Mouse (Mus musculus): ENCODE data around the gene Fndc11. TPM values are rescaled to one million over a fixed set of nuclear protein-coding genes. Genes with fewer than 3 reads are reported as not detected.
A peak's percentile ranks its signal among the peaks of the same experiment; 100 is the strongest.

The Fndc11 gene
- polyA plus RNA-seq, 1 experiment from 2014 or later = 0.14 TPM

DNA sequence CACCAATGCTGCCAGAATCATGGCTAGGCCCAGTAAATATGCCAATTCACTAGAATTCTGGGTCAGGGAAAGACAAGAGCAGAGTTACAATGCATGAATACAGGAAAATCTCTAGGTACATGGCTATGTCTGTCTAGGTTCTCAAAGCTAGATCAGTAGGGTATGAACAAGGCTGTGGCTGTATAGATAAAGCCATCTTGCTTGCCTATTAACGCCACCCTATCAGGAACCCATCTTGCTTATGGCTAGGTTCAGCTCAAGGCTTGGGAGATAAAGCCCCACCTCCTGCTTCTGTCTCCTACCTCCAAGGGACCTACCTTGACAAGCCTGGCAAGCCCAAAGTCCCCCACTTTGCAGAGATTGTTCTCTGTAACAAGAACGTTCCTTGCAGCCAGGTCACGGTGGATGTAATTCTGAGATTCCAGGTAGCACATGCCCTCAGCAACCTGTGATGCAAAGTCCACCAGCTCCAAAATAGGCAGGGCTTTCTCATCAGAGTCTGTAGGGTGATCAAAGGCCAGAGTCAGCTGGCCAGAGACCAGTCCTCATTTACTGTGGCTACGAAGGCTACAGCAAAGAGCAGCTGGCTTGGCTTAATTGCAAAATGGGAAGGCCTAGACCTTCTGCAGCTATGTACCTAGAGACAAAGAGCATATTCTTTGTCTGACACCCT, 23.0 kb upstream of the Fndc11 start:
- Histone ChIP-seq H3K4me2 (no peak overlapping the region), H3K36me3 (no peaks in the 10 kb centered on the region), H3K4me3 (no peak overlapping the region), H3K4me1 (no peaks in the 10 kb centered on the region), H3K27ac (no peak overlapping the region), H3K9ac (no peak overlapping the region), H3K27me3 (no peaks in the 10 kb centered on the region), H3K9me3 (no peaks in the 10 kb centered on the region)
- WGBS = 79% methylated on average over 4 of the region's 4 CpGs
- no peak for ATAC-seq (ENCODE audit: insufficient number of reproducible peaks, low FRiP score, low TSS enrichment, low read depth)

DNA sequence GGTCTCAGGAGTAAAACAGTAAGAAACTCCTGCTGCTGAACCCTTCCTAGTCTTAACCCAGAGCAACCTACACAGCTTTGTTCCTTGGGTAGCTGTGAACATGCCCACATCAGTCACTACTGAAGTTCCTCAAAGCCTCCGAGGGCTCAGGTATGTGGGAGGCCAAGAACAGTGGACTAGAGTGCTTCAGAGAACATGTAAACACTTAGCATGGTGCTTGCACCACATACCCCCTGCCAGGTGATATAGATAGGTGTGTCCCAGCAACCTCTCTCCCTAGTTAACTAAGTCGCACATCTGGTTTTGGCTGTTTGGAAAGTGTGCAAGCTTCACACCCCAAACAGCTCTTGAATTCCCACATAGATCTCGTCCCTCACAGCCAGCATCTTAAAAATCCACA, 18.2 kb upstream of the Fndc11 start:
- no peak for ATAC-seq (ENCODE audit: insufficient number of reproducible peaks, low FRiP score, low TSS enrichment, low read depth)
- H3K27ac ChIP-seq = no peak overlapping the region
- no peak overlapping the region for H3K9ac ChIP-seq
- no peaks in the 10 kb centered on the region for H3K9me3 ChIP-seq
- no peak overlapping the region for H3K4me3 ChIP-seq
- no peaks in the 10 kb centered on the region for H3K4me1 ChIP-seq
- WGBS = 56% methylated on average over 3 of the region's 3 CpGs
- no peaks in the 10 kb centered on the region for H3K27me3 ChIP-seq
- no peak overlapping the region for H3K4me2 ChIP-seq
- H3K36me3 ChIP-seq = no peaks in the 10 kb centered on the region

DNA sequence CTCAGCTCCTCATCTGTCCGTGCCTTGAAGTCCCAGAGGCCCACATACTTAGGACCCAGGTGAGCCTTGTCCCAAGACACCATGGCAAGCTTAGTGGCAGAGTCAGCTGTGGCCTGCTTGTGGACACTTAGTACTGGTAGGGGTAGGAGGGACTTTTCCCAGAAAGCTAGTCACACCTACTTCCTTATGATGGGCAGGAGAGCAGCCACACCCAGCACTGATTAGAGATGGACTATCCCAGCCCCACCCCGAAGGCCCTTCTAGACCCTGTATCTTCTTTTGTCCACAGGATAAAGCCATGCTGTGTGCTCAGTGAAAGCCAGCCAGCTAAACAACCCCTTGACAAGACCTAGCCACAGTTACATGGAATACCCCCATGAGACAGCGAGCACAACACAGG, 17.4 kb upstream of the Fndc11 start, which contains the start of gene Ptk6:
Gene Ptk6 (minus strand): TSS at position 368 of the 400 bp plus-strand sequence.
- Histone ChIP-seq H3K27me3 (no peaks in the 10 kb centered on the region), H3K9me3 (no peaks in the 10 kb centered on the region), H3K36me3 (no peaks in the 10 kb centered on the region), H3K4me1 (no peaks in the 10 kb centered on the region), H3K9ac (no peak within 1 kb of the TSS), H3K4me2 (no peak within 1 kb of the TSS), H3K27ac (no peak within 1 kb of the TSS), H3K4me3 (no peak within 1 kb of the TSS)
- 79% methylated on average over 3 of the region's 3 CpGs for WGBS
- no peak for ATAC-seq (ENCODE audit: insufficient number of reproducible peaks, low FRiP score, low TSS enrichment, low read depth)

DNA sequence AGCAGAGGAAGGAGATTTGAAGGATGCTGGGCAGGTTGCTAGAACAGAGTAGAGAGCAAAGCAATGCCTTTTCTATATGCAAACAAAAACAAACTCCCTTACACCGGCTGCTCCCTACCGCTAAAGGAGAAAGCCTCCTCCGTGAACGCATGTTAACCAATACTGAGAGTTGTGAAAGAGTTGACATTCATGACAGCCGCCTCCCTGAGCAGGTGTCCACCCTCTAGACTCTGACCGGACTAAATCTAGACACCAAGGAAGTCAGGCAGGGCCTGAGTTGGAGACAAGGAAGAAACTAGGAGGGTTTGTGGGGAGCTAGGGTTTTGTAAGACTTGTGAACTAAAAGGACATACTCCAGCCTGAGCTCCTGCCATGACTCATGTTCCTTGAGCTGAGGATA, 16.9 kb upstream of the Fndc11 start:
- ATAC-seq (ENCODE audit: insufficient number of reproducible peaks, low FRiP score, low TSS enrichment, low read depth) = no peak
- no peak overlapping the region for H3K4me3 ChIP-seq
- no peaks in the 10 kb centered on the region for H3K36me3 ChIP-seq
- no peaks in the 10 kb centered on the region for H3K4me1 ChIP-seq
- H3K4me2 ChIP-seq = no peak overlapping the region
- H3K9ac ChIP-seq = no peak overlapping the region
- H3K9me3 ChIP-seq = no peaks in the 10 kb centered on the region
- WGBS = 81% methylated on average over 6 of the region's 6 CpGs
- no peaks in the 10 kb centered on the region for H3K27me3 ChIP-seq
- H3K27ac ChIP-seq = no peak overlapping the region

DNA sequence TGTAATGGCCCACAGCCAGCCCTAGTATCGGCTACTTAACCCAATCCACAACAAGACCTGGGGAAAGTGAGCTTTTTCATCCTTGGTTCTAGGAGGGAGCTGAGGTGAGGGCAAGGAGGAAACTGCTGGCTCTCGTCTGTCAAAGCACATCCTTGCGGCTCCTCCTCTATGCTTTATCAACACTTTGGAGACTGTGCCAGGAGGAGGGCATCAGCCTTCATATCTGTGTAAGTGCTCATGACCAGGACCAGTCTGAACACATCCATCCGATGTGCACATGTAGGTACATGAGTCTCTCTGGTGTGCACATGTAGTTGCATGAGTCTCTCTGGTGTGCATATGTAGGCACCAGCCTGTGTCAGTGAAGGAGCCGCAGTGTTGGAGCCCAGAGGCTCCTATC, 14.1 kb upstream of the Fndc11 start:
- Histone ChIP-seq H3K9me3 (no peaks in the 10 kb centered on the region), H3K4me3 (no peak overlapping the region), H3K27me3 (0 out of 2 replicates have a peak, but pooled peaks cover 3% of the 10 kb centered on the region), H3K36me3 (no peaks in the 10 kb centered on the region), H3K9ac (no peak overlapping the region), H3K4me2 (no peak overlapping the region), H3K4me1 (no peaks in the 10 kb centered on the region), H3K27ac (no peak overlapping the region)
- 81% methylated on average over 5 of the region's 5 CpGs for WGBS
- ATAC-seq (ENCODE audit: insufficient number of reproducible peaks, low FRiP score, low TSS enrichment, low read depth) = no peak

DNA sequence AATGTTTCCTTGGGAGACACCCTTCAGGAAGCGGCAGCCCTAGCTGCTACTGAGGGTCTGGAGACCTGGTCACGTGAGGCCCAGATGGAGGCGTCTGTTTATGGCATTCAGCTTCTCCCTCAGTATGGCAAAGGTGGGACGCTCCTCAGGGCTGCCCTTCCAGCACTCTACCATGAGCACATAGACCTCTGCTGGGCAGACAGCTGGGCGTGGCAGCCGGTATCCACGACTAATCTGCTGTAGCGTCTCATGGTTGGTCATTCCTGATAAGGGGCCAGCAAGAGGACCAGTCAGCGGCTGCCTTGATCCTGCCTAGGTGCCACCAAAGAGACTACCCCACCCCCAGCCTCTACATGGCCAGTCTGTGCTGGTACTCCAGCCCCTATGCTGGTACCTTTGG, 13.7 kb upstream of the Fndc11 start:
- Histone ChIP-seq H3K4me2 (no peak overlapping the region), H3K27ac (no peak overlapping the region), H3K27me3 (peaks cover 6% of the 10 kb centered on the region), H3K4me3 (no peak overlapping the region), H3K9me3 (no peaks in the 10 kb centered on the region), H3K9ac (no peak overlapping the region), H3K4me1 (no peaks in the 10 kb centered on the region), H3K36me3 (no peaks in the 10 kb centered on the region)
- WGBS = 78% methylated on average over 9 of the region's 9 CpGs
- ATAC-seq (ENCODE audit: insufficient number of reproducible peaks, low FRiP score, low TSS enrichment, low read depth) = no peak

DNA sequence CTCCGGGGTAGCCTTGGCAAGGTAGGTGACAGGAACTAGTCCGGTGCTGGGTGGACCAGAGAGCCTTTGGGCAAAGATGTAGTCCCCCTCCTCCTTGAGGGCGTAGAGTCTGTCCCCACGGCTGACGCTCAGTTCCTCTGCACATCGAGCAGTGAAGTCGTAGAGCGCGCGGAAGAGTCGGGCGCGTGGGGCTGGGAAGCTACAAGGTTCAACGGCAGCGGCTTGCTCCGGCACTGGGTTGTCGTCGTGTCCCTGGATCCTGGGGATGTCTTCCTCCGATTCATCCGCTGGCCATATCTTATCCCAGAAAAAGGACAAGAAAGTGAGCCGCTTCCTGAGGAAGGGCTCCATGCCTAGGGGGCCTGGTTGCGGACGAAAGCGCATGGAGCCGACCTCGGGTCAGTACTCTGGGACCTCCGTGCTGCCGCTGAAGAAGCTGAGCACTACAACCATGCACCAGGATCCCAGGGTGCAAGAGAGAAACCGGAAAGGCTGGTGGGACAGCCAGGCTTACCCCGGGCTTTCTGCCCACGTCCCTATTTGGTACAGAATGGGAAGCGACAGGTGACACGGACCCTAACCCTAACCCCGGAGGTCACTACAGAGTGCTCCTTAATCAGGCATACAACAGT, 7.3 kb upstream of the Fndc11 start:
- H3K27me3 ChIP-seq = peaks cover 39% of the 10 kb centered on the region
- no peaks in the 10 kb centered on the region for H3K9me3 ChIP-seq
- no peak for ATAC-seq (ENCODE audit: insufficient number of reproducible peaks, low FRiP score, low TSS enrichment, low read depth)
- no peaks in the 10 kb centered on the region for H3K36me3 ChIP-seq
- WGBS = 3% methylated on average over 34 of the region's 34 CpGs
- H3K9ac ChIP-seq = no peak overlapping the region
- no peak overlapping the region for H3K27ac ChIP-seq
- H3K4me1 ChIP-seq = peaks cover 14% of the 10 kb centered on the region
- peak overlapping the region; percentile 25 for H3K4me3 ChIP-seq
- H3K4me2 ChIP-seq = peak overlapping the region; percentile 40

DNA sequence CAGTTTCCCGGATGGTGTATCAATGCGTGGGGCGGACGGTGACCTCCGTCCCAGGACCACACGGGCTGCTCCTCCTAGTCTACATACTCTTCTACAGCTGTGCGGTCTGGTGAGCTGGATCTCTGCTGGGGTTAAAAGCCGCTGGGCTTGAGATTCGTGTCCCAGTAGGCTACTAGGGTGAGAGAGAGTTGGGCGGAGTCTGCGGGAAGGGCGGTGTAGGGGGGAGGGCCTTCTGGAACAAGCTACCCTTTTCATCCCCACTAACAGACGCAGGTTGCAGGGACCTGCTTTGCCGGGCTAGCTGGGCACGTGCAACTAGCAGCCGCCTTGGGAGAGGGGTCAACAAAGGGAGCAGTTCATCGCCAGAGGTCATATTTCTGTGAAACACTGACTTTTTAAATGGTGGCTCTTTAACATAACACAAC, 6.8 kb upstream of the Fndc11 start, which contains the start of gene Srms:
Gene Srms (minus strand): TSS at position 165 of the 425 bp plus-strand sequence.
- H3K27me3 ChIP-seq = peaks cover 39% of the 10 kb centered on the region
- H3K36me3 ChIP-seq = no peaks in the 10 kb centered on the region
- H3K9me3 ChIP-seq = no peaks in the 10 kb centered on the region
- peak within 1 kb of the TSS; percentile 25 for H3K4me3 ChIP-seq
- peak within 1 kb of the TSS; percentile 40 for H3K4me2 ChIP-seq
- peaks cover 14% of the 10 kb centered on the region for H3K4me1 ChIP-seq
- no peak for ATAC-seq (ENCODE audit: insufficient number of reproducible peaks, low FRiP score, low TSS enrichment, low read depth)
- WGBS = 3% methylated on average over 17 of the region's 17 CpGs
- H3K9ac ChIP-seq = no peak within 1 kb of the TSS
- H3K27ac ChIP-seq = no peak within 1 kb of the TSS

DNA sequence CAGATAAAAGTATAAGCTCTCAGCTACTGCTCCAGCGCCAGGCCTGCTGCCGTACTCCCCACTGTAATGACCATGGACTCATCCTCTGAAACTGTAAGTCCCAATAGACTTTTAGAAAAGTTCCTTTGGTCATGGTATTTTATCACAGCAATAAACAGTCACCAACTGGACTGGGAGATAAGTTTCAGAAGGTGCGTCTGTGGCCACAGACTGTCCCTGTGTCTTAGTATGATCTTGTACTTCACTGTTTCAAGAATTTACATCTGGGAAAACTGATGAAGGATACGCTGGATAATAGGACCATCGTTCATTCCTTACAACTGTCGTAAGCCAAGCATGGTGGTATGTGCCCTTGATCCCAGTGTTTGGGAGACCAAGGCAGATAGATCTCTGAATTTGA, 3.8 kb upstream of the Fndc11 start:
- Histone ChIP-seq H3K4me1 (peaks cover 25% of the 10 kb centered on the region), H3K36me3 (no peaks in the 10 kb centered on the region), H3K9ac (no peak overlapping the region), H3K4me2 (no peak overlapping the region), H3K27me3 (peaks cover 34% of the 10 kb centered on the region), H3K27ac (no peak overlapping the region), H3K4me3 (no peak overlapping the region), H3K9me3 (no peaks in the 10 kb centered on the region)
- 84% methylated on average over 6 of the region's 6 CpGs for WGBS
- no peak for ATAC-seq (ENCODE audit: insufficient number of reproducible peaks, low FRiP score, low TSS enrichment, low read depth)

DNA sequence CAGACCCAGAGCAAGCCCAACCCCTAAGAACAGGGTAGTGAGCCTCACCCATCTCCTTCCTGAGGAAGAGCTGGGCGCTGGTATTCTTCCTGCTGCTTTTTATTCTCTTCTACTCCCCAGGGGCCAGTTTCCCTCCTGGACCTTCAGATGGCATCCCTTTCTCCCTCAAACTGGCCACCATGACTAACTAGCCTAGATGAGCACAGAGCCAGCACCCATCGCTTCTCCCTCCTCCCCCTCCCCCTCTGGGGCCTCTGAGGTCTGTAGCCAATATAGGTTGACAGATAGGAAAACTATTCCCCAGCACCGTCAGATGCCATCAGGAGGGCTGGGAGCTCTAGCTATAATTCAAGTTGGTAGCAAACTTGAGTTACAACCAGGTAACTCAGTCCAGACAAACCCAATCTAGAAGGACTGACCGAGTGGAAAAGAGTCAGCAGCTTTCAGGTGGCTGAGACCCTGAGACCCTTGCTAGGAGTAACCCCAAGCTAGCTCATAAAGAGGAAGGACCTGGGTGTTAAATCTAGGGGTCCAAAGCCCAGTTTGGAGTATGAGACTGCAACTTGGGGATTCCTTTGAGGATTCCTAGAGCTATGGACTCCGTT, 830 bp upstream of the Fndc11 start:
- Histone ChIP-seq H3K4me2 (peak overlapping the region; percentile 58; the same call in 1 of the 2 replicates), H3K4me1 (peaks cover 11% of the 10 kb centered on the region), H3K9ac (no peak overlapping the region), H3K27ac (peak overlapping the region; percentile 83), H3K9me3 (no peaks in the 10 kb centered on the region), H3K36me3 (no peaks in the 10 kb centered on the region), H3K27me3 (peaks cover 5% of the 10 kb centered on the region), H3K4me3 (no peak overlapping the region)
- 52% methylated on average over 5 of the region's 5 CpGs for WGBS
- ATAC-seq (ENCODE audit: insufficient number of reproducible peaks, low FRiP score, low TSS enrichment, low read depth) = no peak

DNA sequence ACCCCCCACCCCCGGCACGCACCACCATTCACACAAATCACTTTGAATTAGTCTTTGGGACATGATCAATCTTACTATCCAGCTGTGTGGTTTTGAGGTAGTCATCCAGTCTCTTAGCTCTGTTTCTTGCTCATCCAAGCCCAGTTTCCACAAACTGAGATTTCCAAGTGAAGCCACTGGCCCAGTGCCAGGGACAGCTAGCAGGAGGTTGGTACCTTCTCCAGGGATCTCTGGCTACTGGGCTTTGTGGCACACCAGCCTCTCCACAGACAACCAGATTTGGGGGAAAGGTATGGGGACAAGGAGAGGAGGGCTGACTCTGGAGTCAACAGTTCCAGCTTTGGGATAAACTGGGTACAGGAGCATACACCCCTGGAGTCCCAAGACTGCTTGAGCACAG, 548 bp downstream of the Fndc11 start:
- 45% methylated on average over 2 of the region's 2 CpGs for WGBS
- Histone ChIP-seq H3K9ac (no peak overlapping the region), H3K27me3 (no peaks in the 10 kb centered on the region), H3K27ac (peak overlapping the region; percentile 83), H3K4me2 (peak overlapping the region; percentile 58), H3K9me3 (no peaks in the 10 kb centered on the region), H3K4me1 (peaks cover 11% of the 10 kb centered on the region), H3K4me3 (peak overlapping the region; percentile 35), H3K36me3 (no peaks in the 10 kb centered on the region)
- no peak for ATAC-seq (ENCODE audit: insufficient number of reproducible peaks, low FRiP score, low TSS enrichment, low read depth)

DNA sequence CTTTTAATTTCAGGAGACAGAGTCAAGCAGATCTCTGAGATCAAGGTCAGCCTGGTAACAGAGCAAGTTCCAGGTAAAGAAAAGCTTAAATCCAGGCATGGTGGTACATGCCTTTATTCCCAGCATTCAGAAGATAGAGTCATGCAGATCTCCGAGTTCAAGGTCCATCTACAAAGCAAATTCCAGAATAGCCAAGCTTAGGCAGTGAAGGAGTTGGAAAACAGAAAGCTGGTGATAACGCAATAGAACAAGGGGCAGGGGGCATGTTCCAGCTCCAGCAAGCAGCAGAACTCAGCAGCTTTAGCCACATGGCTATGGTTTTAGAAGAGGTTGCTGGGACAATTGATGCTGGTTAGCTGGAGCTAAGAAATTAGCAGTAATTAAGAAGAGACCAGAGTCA, 5.2 kb downstream of the Fndc11 start:
- 86% methylated on average over 2 of the region's 2 CpGs for WGBS

More for the DNA sequence above, 5.2 kb downstream of the Fndc11 start:
- no peak overlapping the region for H3K9ac ChIP-seq
- no peak overlapping the region for H3K27ac ChIP-seq
- H3K4me1 ChIP-seq = peaks cover 5% of the 10 kb centered on the region; the same call in 1 of the 2 replicates
- H3K36me3 ChIP-seq = 0 out of 2 replicates have a peak, but pooled peaks cover 4% of the 10 kb centered on the region
- no peak for ATAC-seq (ENCODE audit: insufficient number of reproducible peaks, low FRiP score, low TSS enrichment, low read depth)
- no peaks in the 10 kb centered on the region for H3K9me3 ChIP-seq
- no peaks in the 10 kb centered on the region for H3K27me3 ChIP-seq
- no peak overlapping the region for H3K4me3 ChIP-seq
- H3K4me2 ChIP-seq = no peak overlapping the region
